Mouse (Mus musculus): ENCODE data around the gene Mtmr11.

Gene Mtmr11

GRCm38 (mm10) chr3:96209242-96209641 is 47.4 kb downstream of the Mtmr11 start:
- no peak for DNase-seq (ENCODE audit: inconsistent ontology term)

- no peak for DNase-seq (ENCODE audit: inconsistent ontology term)
Measured at GRCm38 (mm10) chr3:96219191-96219641, 57.4 kb downstream of the Mtmr11 start.

- DNase-seq (ENCODE audit: inconsistent ontology term) = peak; percentile 87
Measured at GRCm38 (mm10) chr3:96219661-96220130, 57.9 kb downstream of the Mtmr11 start, which contains the start of the genes Bola1 and Hist2h2ab. TSS of gene Bola1 (minus strand) at chr3:96219709. TSS of gene Hist2h2ab (plus strand) at chr3:96219865.

DNA sequence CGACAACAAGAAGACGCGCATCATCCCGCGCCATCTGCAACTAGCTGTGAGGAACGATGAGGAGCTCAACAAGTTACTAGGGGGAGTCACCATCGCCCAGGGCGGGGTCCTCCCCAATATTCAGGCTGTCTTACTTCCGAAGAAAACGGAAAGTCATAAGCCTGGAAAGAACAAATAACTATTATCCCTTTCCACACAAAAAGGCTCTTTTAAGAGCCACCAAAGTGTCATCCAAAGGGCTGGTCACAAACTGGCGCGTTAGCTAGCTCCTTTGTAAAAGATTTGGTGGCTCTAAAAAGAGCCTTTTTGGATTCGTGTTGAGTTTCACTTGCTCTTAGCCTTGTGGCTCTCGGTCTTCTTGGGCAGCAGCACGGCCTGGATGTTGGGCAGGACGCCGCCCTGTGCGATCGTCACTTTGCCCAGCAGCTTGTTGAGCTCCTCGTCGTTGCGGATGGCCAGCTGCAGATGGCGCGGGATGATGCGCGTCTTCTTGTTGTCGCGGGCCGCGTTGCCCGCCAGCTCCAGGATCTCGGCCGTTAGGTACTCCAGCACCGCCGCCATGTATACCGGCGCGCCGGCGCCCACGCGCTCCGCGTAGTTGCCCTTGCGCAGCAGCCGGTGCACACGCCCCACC is 58.4 kb downstream of the Mtmr11 start:
- peak; percentile 48 for DNase-seq (ENCODE audit: inconsistent ontology term)

DNA sequence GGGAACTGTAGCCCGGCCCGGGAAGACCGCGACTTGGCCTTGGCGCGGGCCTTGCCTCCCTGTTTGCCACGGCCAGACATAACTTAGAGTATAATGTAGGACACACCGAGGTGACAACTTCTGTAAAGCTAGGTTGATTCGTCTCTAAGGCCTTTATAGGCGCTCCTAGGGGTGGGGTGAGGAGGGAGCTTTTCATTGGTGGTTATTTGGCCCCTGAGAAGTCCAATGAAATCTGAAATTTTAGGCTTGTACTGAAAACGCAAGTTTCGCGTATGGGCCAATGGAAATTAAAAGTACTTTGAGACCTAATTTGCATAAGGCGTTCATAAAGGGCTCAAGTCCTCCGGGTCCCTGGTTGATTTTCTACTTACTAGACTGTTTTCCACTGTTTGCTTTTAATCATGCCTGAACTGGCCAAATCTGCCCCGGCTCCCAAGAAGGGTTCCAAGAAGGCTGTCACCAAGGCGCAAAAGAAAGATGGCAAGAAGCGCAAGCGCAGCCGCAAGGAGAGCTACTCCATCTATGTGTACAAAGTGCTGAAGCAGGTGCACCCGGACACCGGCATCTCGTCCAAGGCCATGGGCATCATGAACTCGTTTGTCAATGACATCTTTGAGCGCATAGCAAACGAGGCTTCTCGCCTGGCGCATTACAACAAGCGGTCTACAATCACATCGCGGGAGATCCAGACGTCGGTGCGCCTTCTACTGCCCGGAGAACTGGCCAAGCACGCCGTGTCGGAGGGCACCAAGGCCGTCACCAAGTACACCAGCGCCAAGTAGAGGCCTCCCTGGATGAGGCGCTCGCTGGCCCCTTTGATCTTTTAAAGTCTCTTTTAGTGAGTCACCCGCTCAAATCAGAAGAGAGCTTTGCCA is 59.2 kb downstream of the Mtmr11 start, which contains the start of the genes Hist2h2ac and Hist2h2be:
Hist2h2ac (minus strand) TSS at position 116 of the 875 bp plus-strand sequence.
Hist2h2be (plus strand) TSS at position 355 of the 875 bp plus-strand sequence.
- DNase-seq (ENCODE audit: inconsistent ontology term) = peak; percentile 98

Data from Muller cell, postnatal 12 days (primary cell).